Mouse (Mus musculus): Measurements from ENCODE around the gene Olfr1255. TPM values are rescaled to one million over a fixed set of nuclear protein-coding genes. Genes with fewer than 3 reads are reported as not detected.
A peak's percentile ranks its signal among the peaks of the same experiment; 100 is the strongest.

Gene Olfr1255
- polyA plus RNA-seq, 1 experiment from 2014 or later = not detected

- Histone ChIP-seq H3K4me3 (ENCODE audit: low read depth, low read length) (no peak within 1 kb of the TSS), H3K27ac (replicated peaks) (no peak within 1 kb of the TSS), H3K36me3 (ENCODE audit: control insufficient read depth, insufficient read depth, low read length) (no peaks in the 10 kb centered on the region), H3K27me3 (ENCODE audit: control insufficient read depth, insufficient read depth, low read length) (no peaks in the 10 kb centered on the region), H3K9ac (ENCODE audit: low read length) (no peak within 1 kb of the TSS), H3K4me2 (replicated peaks; ENCODE audit: low read depth) (no peak within 1 kb of the TSS), H3K9me3 (ENCODE audit: control insufficient read depth, low read length) (no peaks in the 10 kb centered on the region), H3K4me1 (replicated peaks; ENCODE audit: control insufficient read depth, insufficient read depth) (no peaks in the 10 kb centered on the region)
- no peak for TF ChIP-seq CTCF (IDR thresholded peaks at IDR 0.05; ENCODE audit: low read depth)
- TF ChIP-seq EP300 (optimal IDR thresholded peaks at IDR 0.05) = no peak
- DNase-seq (ENCODE audit: low spot score) = no peak
- no peak for ATAC-seq (ENCODE audit: low FRiP score, low TSS enrichment)
- 74% methylated on average over 5 of the region's 5 CpGs for WGBS
Observed at GRCm38 (mm10) chr2:89848105-89848504, 36.3 kb downstream of the Olfr1255 start, which contains the start of gene Olfr48. Olfr48 (minus strand) TSS chr2:89848205.

GRCm38 (mm10) chr2:89849230-89849629 is 37.4 kb downstream of the Olfr1255 start:
- no peak overlapping the region for H3K9ac ChIP-seq (ENCODE audit: low read length)
- TF ChIP-seq EP300 (optimal IDR thresholded peaks at IDR 0.05) (no peak), CTCF (IDR thresholded peaks at IDR 0.05; ENCODE audit: low read depth) (no peak)
- H3K27ac ChIP-seq (replicated peaks) = no peak overlapping the region
- ATAC-seq (ENCODE audit: low FRiP score, low TSS enrichment) (peak; percentile 89), DNase-seq (ENCODE audit: low spot score) (no peak)
- H3K4me3 ChIP-seq (ENCODE audit: low read depth, low read length) = no peak overlapping the region
- no peaks in the 10 kb centered on the region for H3K9me3 ChIP-seq (ENCODE audit: control insufficient read depth, low read length)
- no peaks in the 10 kb centered on the region for H3K36me3 ChIP-seq (ENCODE audit: control insufficient read depth, insufficient read depth, low read length)
- H3K27me3 ChIP-seq (ENCODE audit: control insufficient read depth, insufficient read depth, low read length) = no peaks in the 10 kb centered on the region
- WGBS = 76% methylated on average over 1 of the region's 1 CpGs
- no peak overlapping the region for H3K4me2 ChIP-seq (replicated peaks; ENCODE audit: low read depth)
- H3K4me1 ChIP-seq (replicated peaks; ENCODE audit: control insufficient read depth, insufficient read depth) = no peaks in the 10 kb centered on the region

Other genes with a start within 250 kb of the Olfr1255 start
- not detected in 2 replicates for gene Olfr1245, start 233.6 kb upstream of the Olfr1255 start, polyA plus RNA-seq (2015; fragmentation: Nextera tagmentation; extraction: Ambion mirVana)
- gene Olfr1246, start 218.9 kb upstream of the Olfr1255 start, polyA plus RNA-seq (2015; fragmentation: Nextera tagmentation; extraction: Ambion mirVana) = not detected in 2 replicates
- 0.01 TPM in 1 of 2 replicates, not detected in the other for gene Olfr1247, start 197.9 kb upstream of the Olfr1255 start, polyA plus RNA-seq (2015; fragmentation: Nextera tagmentation; extraction: Ambion mirVana)
- not detected in 2 replicates for gene Olfr1248, start 193.8 kb upstream of the Olfr1255 start, polyA plus RNA-seq (2015; fragmentation: Nextera tagmentation; extraction: Ambion mirVana)
- not detected in 2 replicates for gene Olfr1249, start 177.1 kb upstream of the Olfr1255 start, polyA plus RNA-seq (2015; fragmentation: Nextera tagmentation; extraction: Ambion mirVana)
- gene Olfr1250, start 150.6 kb upstream of the Olfr1255 start, polyA plus RNA-seq (2015; fragmentation: Nextera tagmentation; extraction: Ambion mirVana) = not detected in 2 replicates
- not detected in 2 replicates for gene Olfr1251, start 140.1 kb upstream of the Olfr1255 start, polyA plus RNA-seq (2015; fragmentation: Nextera tagmentation; extraction: Ambion mirVana)
- not detected in 2 replicates for gene Olfr1252, start 87.0 kb upstream of the Olfr1255 start, polyA plus RNA-seq (2015; fragmentation: Nextera tagmentation; extraction: Ambion mirVana)
- gene Olfr1253, start 55.0 kb upstream of the Olfr1255 start, polyA plus RNA-seq (2015; fragmentation: Nextera tagmentation; extraction: Ambion mirVana) = not detected in 2 replicates
- gene Olfr1254, start 18.4 kb upstream of the Olfr1255 start, polyA plus RNA-seq (2015; fragmentation: Nextera tagmentation; extraction: Ambion mirVana) = not detected in 2 replicates
- gene Olfr1256, start 29.5 kb downstream of the Olfr1255 start, polyA plus RNA-seq (2015; fragmentation: Nextera tagmentation; extraction: Ambion mirVana) = not detected in 2 replicates
- gene Olfr48, start 36.2 kb downstream of the Olfr1255 start, polyA plus RNA-seq (2015; fragmentation: Nextera tagmentation; extraction: Ambion mirVana) = not detected in 2 replicates
- not detected in 2 replicates for gene Olfr1257, start 66.4 kb downstream of the Olfr1255 start, polyA plus RNA-seq (2015; fragmentation: Nextera tagmentation; extraction: Ambion mirVana)
- gene Olfr1258, start 115.3 kb downstream of the Olfr1255 start, polyA plus RNA-seq (2015; fragmentation: Nextera tagmentation; extraction: Ambion mirVana) = not detected in 2 replicates
- 0.02 TPM in 1 of 2 replicates, not detected in the other for gene Olfr1259, start 136.6 kb downstream of the Olfr1255 start, polyA plus RNA-seq (2015; fragmentation: Nextera tagmentation; extraction: Ambion mirVana)
- not detected in 2 replicates for gene Olfr1260, start 162.3 kb downstream of the Olfr1255 start, polyA plus RNA-seq (2015; fragmentation: Nextera tagmentation; extraction: Ambion mirVana)
- not detected in 2 replicates for gene Olfr1261, start 179.2 kb downstream of the Olfr1255 start, polyA plus RNA-seq (2015; fragmentation: Nextera tagmentation; extraction: Ambion mirVana)
- 0.02 TPM in 1 of 2 replicates, not detected in the other for gene Olfr1262, start 188.1 kb downstream of the Olfr1255 start, polyA plus RNA-seq (2015; fragmentation: Nextera tagmentation; extraction: Ambion mirVana)
- not detected in 2 replicates for gene Olfr1263, start 200.1 kb downstream of the Olfr1255 start, polyA plus RNA-seq (2015; fragmentation: Nextera tagmentation; extraction: Ambion mirVana)
- gene Olfr1264, start 213.5 kb downstream of the Olfr1255 start, polyA plus RNA-seq (2015; fragmentation: Nextera tagmentation; extraction: Ambion mirVana) = not detected in 2 replicates
- 0.04 TPM in 1 of 2 replicates, not detected in the other for gene Olfr1265, start 223.3 kb downstream of the Olfr1255 start, polyA plus RNA-seq (2015; fragmentation: Nextera tagmentation; extraction: Ambion mirVana)